Mouse (Mus musculus) cerebellum, postnatal 10 days (tissue): Measurements from ENCODE around the gene Elovl4.

Experiments
- DNase-seq, 2 experiments: peaks; one replicate each; pipeline ENCODE4 v3.0.0; 2021; ENCODE audit warnings: mixed read lengths in 2 of 2

Gene Elovl4

GRCm38 (mm10) chr9:83805977-83806815 lies at the start of gene Elovl4:
TSS of gene Elovl4 (minus strand) at chr9:83806277.
- DNase-seq, result peak; percentile 93 to 95

GRCm38 (mm10) chr9:83852464-83852863 lies 46.4 kb upstream of the Elovl4 start:
- no peak for DNase-seq

DNA sequence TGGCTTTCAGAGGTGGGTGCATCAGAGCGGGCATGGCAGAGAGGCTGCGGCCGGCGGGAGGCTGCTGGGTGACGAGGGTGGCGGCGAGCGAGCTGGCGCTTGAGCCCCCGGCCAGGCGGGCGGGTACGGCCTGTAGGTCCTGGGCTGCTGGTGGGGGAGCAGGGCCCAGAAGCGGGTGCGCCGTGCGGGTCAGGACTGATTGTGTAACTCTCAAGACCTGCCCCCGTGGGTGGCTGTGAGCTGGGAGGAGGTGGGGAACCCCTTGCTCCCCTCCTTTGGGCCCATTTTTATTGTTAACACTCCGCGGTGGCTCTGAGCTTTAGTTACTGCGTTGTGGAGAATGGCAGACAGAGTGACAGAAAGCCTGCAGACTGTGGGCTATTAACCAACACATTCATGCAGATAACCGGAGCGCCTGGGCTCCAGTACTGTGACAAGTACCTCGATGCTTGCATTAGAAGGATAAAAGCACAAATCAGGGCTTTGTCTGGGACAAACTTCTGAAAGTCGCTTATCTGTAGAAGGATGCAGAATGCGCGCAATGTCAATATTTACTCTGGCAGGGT lies 28.8 kb upstream of the Elovl4 start:
- no peak for DNase-seq

GRCm38 (mm10) chr9:83833811-83834747 lies 28.0 kb upstream of the Elovl4 start, which contains the start of gene Ttk:
TSS of gene Ttk (plus strand) at chr9:83834689.
- peak; percentile 94 to 96 for DNase-seq

GRCm38 (mm10) chr9:83831152-83831551 lies 25.1 kb upstream of the Elovl4 start:
- no peak for DNase-seq

DNA sequence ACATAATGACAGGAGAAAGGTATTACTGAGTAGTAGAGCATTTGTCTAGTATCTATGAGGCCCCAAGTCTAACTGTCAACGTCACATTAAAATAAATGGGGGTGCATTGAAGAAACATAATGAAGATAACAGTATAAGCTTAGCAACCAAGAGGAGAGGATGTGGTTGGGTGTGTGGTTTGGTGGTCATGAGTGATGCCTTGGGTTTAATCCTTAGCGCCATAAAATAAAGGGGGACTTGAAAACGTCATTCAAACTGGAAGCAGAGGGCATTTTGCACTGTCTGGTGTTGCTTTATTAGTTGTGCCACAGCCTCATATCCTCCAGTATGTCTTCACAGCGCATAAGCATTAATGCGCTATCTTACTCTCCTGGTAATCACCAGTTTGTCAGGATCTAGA lies 23.8 kb upstream of the Elovl4 start:
- DNase-seq, result no peak

DNA sequence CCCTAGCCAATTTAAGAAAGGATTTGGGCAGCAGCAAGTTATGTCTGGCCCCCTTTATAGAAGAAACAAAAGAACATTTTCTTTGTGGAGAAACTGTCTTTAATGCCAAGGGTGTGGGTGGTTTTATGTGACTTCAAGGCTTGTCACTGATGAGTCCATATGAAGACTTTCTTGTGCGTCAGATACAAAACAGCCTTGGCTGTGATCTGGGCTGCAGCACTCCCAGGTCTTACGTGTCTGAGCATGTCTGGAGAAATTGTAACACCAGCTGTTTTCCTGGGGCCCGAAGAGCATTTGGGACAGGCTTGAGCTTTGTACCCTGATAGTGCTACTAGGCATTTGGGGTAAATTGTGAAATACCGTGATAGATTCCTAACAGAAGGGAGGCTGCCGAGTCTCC lies 16.8 kb upstream of the Elovl4 start:
- DNase-seq, result no peak

DNA sequence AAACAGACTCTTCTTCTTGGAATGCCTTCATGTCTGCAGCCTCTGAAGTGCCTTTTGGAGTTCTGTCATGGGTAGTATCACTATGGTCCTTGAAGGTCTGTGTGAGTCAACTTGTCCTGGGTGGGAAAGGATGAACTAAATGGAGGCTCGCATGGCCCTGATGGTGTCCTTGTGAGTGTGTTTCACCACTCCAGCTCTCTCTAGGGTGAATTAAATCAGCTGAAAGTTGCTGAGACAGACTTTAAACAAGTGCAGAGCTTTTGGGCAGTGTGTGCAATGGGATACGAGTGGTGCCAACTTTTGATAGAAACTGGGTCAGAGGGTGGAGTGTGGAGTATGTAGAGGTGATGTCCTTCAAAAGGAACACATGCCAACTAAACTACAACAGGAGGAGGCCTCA lies 14.9 kb upstream of the Elovl4 start:
- no peak for DNase-seq

DNA sequence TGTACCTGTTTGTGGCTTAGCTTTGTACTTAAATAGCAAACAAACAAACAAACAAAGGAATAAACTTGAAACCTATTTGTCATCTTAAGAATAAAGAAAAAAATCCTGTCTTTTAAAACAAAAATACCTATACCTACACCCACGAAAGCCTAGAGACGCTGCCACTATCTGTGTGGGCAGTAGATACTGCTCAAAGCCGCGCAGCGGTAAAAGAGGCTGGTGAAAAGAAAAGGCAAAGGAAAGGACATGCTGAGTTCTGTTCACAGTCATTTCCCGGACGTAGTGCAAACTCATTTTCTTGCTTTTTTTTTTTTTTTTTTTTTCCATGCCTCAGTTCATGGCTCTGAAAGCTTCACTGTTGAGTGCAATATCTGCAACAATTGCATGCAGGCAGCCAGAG lies 13.1 kb upstream of the Elovl4 start:
- DNase-seq, result no peak

- DNase-seq, result peak; percentile 79 to 82
These were observed 1.5 kb upstream of the Elovl4 start for GRCm38 (mm10) chr9:83807562-83807961.

DNA sequence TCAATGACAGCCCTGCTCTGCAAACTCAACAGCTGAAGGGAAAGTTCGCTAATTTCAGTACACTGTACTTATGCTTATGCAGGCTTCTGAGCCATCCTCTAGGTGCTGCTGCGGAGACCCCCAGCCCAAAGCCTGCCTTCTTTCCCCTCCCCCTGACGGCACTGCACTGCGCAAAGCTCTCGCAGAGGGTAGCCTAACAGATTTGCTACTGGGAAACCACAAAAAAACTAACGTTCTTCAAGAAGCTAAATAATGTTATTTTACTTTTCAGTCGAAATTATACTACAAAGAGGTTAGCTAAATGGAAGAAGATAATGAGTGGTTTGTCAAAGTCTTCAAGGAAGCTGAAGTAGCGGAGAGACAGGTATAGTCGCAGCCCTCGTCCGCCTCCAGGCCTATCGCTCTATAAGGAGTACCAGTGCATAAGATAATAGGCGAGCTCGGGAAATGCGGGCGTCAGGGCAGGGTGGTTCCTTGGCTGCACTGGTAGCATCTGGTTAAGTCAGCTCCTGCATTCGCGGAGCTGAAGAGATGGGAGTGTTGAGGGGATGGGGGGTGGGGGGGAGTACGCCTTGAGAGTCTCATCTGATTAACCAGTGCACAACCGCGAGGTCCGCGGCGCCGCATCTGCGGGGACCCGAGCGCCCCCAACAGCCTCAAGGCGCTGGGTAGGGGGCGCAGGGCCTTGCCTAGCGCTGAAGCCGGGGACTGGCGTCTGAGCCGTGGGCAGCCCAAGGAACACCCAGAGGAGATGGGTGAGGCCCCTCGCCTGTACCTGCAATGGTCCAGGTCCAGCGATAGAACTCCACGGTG lies 707 bp downstream of the Elovl4 start:
- DNase-seq, result peak; percentile 81 to 83

DNA sequence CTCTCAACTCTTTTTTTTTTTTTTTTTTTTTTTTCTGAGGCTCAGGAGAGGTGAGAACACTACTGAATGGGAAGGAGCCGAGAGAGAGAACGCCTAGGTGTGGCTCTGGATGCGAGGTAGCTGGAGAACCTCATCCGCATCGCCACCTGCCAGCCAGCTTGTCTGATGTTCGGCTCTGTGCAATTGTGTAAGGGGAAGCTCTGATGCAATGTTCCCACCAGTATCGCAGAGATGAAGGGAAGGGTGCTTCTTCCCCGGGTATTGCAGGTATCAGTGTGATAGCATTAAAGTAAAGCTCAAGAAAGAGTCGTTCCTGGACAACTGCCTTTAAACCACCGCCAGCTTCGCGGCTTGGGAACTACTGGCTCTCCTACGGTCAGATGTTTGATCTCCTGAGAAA lies 1.7 kb downstream of the Elovl4 start:
- peak in 1 of 2 experiments; percentile 13 for DNase-seq

DNA sequence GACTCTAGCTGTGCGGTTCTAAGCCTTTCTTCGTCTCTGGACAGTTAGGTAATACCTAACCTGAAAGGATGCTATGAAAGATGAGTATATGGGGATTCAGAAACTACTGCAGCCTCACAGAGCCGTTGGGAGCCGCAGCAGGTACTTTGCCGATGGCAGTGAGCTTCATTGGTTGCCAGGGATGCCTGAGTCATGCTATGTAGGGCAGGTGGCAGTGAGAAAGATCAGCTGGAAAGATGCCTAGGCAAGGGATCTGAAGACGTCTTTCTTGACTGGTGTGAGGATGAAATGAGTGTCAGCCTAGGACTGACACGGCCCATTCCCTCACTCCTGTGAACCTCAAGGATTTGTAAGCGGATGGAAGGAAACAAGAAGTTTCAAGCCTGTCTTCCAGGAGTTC lies 8.2 kb downstream of the Elovl4 start:
- DNase-seq, result peak; percentile 52 to 62

GRCm38 (mm10) chr9:83796875-83797274 lies 9.2 kb downstream of the Elovl4 start:
- no peak for DNase-seq

- no peak for DNase-seq
These were observed 16.8 kb downstream of the Elovl4 start for GRCm38 (mm10) chr9:83789326-83789725.

DNA sequence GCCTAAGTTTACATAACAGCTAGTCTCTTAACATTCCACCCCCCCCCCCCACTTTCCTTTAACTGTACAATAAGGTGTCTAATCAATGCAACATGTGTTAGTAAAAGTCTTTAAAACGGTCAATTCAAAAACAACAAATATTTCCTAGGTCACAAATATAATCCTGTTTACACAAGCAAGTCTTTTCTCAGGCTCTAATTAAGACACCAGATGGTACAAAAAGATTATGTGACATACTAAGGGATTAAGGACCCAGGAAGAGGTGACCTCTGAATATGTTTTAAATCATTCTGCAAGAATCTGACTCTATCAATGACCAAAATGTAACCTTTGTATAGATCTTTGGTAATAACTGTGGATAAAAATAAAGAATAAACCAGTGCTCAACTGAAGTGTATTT lies 20.6 kb downstream of the Elovl4 start:
- DNase-seq, result no peak

DNA sequence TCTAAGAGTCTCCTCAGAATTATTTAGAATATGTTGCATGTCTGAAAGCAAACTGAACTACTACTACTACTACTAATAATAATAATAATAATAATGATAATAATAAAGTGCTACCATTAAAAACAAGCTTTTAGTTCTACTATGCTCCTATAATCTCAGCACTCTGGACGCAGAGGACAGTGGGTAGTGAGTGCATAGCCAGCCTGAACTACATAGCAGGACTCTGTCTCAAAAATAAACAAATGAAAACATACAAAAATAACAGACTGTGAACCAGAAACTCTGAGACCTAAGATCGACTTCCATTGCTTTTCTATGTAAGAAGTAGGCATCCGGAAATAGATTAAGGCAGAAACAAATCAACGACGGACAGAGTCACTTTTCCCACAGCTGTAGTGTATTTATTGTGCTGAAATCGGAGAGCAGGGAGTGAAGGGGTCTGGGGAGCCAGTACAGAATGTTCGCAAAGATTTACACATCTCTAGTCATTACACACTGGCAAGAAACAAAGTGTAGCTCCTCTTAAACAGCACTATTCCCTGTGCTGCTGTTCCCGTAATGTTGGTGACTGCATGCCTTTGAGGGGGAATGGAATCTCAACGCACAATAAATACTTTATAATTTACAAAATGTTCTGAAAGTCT lies 27.6 kb downstream of the Elovl4 start:
- no peak for DNase-seq

- DNase-seq, result no peak
These were observed 44.8 kb downstream of the Elovl4 start for GRCm38 (mm10) chr9:83761318-83761717.

DNA sequence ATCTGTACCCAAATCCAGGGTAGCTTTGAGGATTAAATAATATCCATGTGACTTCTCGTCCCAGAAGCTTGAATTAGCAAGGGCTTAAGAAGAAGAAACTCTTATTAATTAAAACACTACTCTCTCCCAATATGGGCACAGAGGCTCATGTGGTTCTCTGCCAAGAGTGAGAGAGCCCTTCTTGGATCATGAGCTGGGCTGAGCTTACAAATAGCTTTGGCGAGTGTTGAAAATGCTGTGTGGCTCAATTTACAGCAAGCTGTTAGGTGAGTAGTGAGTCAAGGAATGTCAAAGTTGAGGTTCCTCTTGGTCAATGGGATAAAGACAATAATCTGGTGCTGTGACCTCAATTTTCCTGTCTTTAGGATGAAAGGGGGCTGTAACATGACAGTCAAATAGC lies 74.2 kb downstream of the Elovl4 start:
- DNase-seq, result no peak

GRCm38 (mm10) chr9:83730836-83731235 lies 75.2 kb downstream of the Elovl4 start:
- DNase-seq, result no peak
